Mouse (Mus musculus) spleen, postnatal 14 days (tissue): ENCODE results near the gene Rap1a.
A peak's percentile ranks its signal among the peaks of the same experiment; 100 is the strongest.

Experiments
- DNase-seq, 2 experiments: peaks; one replicate each; pipeline ENCODE4 v3.0.0; 2021 to 2022; ENCODE audit warnings: low spot score in 2 of 2

Rap1a gene

DNA sequence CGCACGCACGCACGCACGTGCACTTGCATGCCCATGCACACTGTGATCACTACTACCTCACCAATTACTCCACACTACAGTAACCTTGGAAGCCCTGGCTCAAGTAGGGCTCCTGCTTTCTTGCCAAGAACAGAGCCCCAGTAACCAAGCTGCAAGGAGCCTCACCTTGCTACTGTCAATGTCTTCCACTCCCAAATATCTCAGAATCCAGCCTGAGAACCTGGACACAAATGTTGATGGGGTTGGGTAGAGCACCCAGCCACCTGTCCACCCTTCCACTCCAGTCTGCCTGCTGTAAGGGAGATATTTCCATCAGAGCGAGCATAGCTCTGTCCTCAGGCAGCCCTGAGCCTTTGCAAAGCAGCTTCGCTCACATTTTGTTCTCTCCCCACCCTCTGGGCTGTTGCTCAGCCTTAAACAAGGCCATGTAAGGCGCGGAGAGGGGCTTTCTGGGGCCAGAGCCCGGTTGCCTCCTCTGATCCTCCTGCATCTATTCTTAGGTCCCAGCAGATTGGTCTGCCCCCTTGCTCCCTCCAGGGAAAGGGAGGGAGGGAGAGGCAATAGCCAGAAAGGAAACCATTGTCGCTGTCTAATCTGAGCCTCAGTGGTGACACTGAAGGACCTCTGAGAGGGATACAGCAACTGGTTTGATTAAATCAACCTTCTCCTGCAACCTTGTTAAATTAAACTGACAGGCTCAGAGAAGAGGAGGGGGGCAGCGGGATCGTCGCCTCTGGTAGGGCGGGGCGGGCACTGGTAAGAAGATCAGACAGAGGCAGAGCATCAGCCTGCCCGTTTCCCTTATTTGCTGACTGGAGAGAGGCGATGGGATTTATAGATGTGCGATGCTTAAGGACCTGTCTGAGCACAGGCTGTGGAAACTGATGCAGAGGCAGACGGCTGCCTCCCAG, 105.4 kb downstream of the Rap1a start:
- DNase-seq = no peak

DNA sequence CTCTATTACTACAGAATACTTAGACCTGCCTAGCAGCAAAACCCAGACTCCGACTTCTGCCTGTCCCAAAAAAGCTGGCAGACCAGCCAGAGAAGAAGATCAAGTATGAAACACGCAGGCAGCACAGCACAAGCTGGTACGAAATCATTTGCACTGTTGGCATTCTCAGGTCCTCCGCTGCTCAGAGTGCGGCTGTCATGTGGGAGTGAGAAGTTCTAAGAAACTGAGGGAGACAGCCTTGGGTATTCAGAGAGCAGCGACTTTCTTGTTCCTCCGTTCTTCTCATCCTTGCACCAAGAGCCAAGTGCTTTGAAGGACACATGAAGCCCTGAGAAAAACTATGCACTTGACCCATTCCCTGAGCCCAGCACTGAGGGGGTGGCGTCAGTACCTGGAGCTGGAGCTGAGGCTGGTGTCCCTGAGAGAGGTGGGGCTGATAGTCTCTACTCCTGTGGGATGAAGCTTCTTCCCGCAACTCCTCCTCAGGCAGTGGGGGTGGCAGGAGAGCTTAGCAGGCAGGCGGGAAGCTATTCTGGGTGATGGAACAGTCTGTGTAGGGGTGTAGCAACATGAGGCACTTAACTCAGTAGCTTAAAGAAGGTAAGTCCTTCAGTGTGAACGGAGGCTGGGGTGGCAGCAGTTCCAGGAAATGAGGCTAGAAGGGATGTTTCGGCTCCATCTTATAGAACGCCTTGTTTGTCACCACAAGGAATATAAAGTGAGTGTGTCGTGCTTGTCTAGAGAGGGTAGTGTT, 107.6 kb downstream of the Rap1a start:
- DNase-seq = no peak

DNA sequence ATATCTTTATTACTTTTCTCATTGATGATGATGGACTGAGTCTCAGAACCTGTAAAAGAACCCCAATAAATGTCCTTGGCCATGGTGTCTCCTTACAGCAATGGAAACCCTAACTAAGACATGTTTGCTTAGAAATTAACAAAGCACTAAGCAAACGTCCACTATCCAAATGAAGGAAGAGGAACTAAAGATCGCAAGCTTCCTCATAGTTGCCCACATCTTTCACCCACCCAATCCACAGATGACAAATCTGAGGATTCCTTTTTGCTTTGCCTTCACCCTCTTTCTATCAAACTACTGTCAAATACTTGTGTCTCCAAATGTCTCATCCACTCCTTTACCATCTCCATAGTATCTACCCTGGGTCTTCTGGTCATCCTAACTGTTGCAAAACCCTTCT, 112.6 kb downstream of the Rap1a start:
- no peak for DNase-seq

DNA sequence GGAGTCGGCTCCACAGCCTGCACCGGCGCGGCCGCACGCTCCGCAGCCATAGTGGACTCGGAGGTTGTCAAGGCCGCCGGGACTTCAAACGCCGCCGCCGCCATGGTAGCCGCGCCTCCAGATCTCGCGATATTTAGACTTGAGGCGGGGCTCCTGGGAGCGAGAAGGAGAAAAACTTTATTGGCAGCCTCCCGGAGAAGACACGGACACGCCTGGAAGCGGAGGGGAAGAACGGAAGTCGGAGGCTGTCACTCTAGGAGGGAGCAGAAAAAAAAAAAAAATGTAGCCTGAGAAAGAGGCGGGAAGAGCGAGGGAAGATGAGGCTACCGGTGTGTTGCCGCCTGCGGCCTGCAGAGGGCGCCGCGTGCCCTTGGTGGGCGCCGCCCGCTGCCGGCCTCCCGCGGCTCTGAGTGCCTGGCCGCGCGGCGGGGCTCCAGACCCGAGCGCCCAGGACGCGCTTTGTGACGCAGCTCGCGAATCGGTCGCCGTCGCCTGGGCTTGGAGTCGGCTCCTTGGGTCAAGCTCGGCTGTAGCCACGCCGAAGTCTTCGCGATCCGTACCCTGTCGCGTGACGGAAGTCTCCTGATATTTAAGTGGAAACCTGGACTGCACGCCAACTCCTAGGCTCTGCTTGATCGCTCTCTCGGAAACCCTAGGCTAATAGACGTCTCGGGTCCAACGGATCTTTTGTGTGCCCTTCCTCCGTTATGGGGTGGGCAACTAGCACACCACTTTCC, 113.6 kb downstream of the Rap1a start, which contains the start of gene Ddx20:
Gene Ddx20, minus strand, starts transcription at position 251 of the 737 bp plus-strand sequence.
- DNase-seq = peak; percentile 82 to 88

DNA sequence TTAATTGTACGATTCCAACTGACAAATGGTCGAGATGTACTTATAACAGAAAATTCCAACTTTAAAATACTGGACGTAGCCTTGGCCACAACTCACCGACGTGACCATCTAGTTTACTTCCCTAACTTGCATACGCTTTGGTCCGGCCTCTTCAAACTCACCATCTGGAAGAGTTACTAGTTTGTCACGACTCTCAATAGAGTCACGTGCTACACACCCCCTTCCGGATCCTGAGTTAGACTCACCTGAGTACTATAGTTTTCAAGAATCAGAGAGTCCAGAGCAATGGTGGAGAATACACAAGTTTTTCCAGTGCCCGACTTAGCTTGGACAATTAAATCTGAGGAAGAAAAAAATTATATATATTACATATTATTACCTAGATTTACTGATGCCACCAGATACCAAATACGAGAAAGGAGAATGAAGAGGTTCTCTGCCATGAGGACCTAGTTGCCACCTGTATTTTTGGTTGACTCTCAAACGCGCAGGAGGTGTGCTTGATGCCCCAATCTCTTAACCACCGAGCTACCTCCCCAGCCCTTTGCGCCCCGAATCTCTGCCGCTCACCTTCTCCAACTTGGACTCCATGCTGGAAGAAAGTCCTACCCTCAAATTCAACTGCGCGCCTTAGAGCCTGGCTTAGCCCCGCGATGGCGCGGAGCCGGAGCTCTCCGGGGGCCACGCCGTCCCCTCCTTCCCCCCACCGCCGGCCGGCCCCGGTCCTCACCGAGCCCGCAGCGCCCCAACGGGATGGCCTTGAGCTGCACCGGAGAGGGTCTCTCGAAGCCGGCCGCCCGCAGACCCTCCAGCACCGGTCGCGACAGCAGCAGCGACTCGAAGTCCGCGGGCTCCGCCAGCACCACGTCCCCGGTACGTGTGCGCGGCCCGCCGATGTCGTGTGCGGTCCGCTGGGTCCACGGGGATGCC, 114.5 kb downstream of the Rap1a start:
- no peak for DNase-seq

DNA sequence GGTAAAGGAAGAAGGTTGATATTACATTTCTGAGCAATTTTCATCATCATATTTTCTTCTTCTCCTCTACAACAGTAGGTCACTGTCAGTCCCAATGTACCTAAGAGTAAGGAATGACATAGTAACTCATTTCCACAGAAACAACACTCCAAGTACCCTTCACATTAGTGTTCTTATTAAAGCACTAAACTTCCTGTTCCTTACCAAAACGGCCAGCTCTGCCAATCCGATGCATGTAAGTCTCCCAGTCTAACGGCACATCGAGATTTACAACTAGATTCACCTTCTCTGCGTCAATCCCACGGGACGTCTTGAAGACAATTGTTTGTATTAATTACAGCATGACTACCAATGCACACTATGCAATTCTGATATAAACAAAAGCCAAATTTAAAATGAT, 120.8 kb downstream of the Rap1a start:
- no peak for DNase-seq
